Mouse (Mus musculus): ENCODE measurements at regions not wholly inside any gene's neighbourhood (a gene's known extent, or its start where the extent isn't known, plus 50 kb on each side); places are given as distances from the start of the nearest gene placed in this dataset.

DNA sequence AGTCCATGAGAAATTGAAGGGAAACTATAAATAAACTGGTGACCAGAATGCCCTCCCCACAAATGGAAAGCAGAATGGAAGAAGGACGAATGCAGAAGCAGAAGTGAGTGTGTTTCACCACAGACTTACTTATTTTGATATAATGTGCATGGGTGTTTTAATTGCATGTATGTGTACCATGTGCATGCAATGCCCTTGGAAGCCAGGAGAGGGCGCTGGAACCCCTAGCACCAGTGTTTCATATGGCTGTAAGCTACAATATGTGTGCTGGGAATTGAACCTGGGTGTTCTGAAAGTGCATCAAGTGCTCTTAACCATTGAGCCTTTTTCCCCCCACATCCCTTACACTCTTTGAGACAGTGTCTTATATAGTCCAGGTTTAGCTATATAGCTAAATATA lies 183.1 kb upstream of the Mocs1 start:
- TF ChIP-seq CTCF (IDR thresholded peaks at IDR 0.05; ENCODE audit: borderline replicate concordance, control insufficient read depth, extremely low read depth, insufficient read depth, low read length, poor library complexity) (no peak), POLR2A (IDR thresholded peaks at IDR 0.05; ENCODE audit: control insufficient read depth, extremely low read depth, insufficient read depth, low read length, poor library complexity) (no peak)

All from thymus, adult 2 months (tissue).